Mouse (Mus musculus) C2C12 (cell line): ENCODE measurements around the gene Lrrc41. TPM values are rescaled to one million over a fixed set of nuclear protein-coding genes. Genes with fewer than 3 reads are reported as not detected.

Experiments
- H3K27me3 ChIP-seq: one replicate; pipeline ENCODE4 v1.6.1; 2011; ENCODE audit not compliant: control insufficient read depth, insufficient read depth, insufficient read length
- H3K36me3 ChIP-seq: one replicate; pipeline ENCODE4 v1.6.1; 2011; ENCODE audit not compliant: control insufficient read depth, insufficient read depth
- H3K4me3 ChIP-seq: one replicate; pipeline ENCODE4 v1.5.1; 2011; ENCODE audit warnings: mild to moderate bottlenecking, control low read depth; ENCODE audit not compliant: poor library complexity, insufficient read depth, severe bottlenecking
- H3K79me2 ChIP-seq: one replicate; pipeline ENCODE4 v1.6.1; 2011; ENCODE audit not compliant: control insufficient read depth, insufficient read depth
- H3K79me3 ChIP-seq: one replicate; pipeline ENCODE4 v1.6.1; 2011; ENCODE audit warnings: low read depth, control low read depth
- H3ac ChIP-seq: one replicate; pipeline ENCODE3; 2011; ENCODE audit warnings: low read depth; ENCODE audit not compliant: control insufficient read depth, insufficient read length
- CEBPB ChIP-seq: IDR thresholded peaks from one replicate; pipeline ENCODE4 v1.6.1; 2011; ENCODE audit warnings: low read depth, mild to moderate bottlenecking, control low read depth, moderate library complexity
- CTCF ChIP-seq: IDR thresholded peaks from one replicate; pipeline ENCODE4 v1.5.1; 2011; ENCODE audit not compliant: control insufficient read depth, insufficient read depth, insufficient read length
- FOSL1 ChIP-seq: IDR thresholded peaks from one replicate; pipeline ENCODE4 v1.8.0; 2011; ENCODE audit warnings: mild to moderate bottlenecking, low read length; ENCODE audit not compliant: poor library complexity, insufficient read depth, severe bottlenecking
- MAX ChIP-seq: IDR thresholded peaks from one replicate; pipeline ENCODE4 v1.6.1; 2011; ENCODE audit warnings: mild to moderate bottlenecking, control low read depth
- MYOD1 ChIP-seq: IDR thresholded peaks from one replicate; pipeline ENCODE4 v1.6.1; 2011; ENCODE audit warnings: low read depth; ENCODE audit not compliant: control insufficient read depth, insufficient read length
- MYOG ChIP-seq: IDR thresholded peaks from one replicate; pipeline ENCODE4 v1.6.1; 2011; ENCODE audit not compliant: control insufficient read depth, insufficient read length; ENCODE audit errors: extremely low read depth
- USF1 ChIP-seq: IDR thresholded peaks from one replicate; pipeline ENCODE4 v1.6.1; 2011; ENCODE audit warnings: low read depth, mild to moderate bottlenecking, control low read depth, moderate library complexity
- polyA plus RNA-seq: library from polyadenylated mRNA; unstranded; fragments of >200 nt; fragmentation: generic; extraction: Trizol; gene quantifications from one replicate; pipeline ENCODE4 v1.2.1, GENCODE M21; 2012; ENCODE audit warnings: missing spikeins

Lrrc41 gene
- polyA plus RNA-seq, 1 experiment: 42.6 TPM

DNA sequence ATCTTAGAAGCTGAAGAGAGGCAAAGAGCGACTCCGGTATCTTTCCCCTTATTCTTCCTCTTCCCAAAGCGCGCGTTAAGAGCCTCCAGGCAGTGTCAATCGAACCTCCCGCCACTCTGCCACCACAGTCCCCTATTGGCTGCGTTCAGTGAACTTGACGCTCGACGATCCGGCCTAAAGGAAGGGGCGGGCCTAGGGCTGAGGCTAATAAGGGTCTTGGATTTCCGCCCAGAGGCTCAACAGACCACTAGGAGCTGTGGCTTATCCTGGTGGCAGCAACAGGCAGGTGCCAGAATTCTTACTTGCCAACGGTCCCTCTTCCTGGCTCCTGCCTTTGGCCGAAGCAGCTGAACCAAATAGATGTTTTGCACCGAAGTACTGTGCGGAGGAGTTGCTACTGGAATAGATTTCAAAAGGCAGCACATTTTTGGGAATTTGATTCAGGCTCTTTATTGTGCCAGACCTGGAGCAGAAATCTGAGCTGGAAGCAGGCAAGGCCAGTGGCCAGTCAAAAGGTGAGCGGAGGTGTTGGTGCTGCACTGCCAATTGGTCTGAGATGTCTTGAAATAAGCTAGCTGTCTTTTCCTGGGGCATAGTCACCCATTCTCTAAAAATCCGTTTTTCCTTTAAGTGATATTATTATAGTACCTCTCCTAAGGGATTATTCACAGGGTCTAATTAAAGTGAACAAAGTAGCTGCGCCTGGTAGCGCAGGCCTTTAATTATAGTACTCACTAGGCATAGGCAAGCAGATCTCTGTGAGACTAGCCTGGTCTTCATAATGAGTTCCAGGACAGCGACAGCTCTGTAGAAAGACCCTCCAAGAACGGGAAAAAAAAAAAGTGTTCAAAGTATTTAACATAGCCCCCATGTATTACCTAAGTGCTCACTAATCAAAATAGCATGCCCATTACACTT, 48.8 kb downstream of the Lrrc41 start, which contains the start of the genes Rad54l and Pomgnt1:
Gene Rad54l, minus strand, starts transcription at position 89 of the 918 bp plus-strand sequence.
Gene Pomgnt1, plus strand, starts transcription at position 239 of the 918 bp plus-strand sequence.
- TF ChIP-seq MYOD1 (no peak), MAX (peak; percentile 75)

DNA sequence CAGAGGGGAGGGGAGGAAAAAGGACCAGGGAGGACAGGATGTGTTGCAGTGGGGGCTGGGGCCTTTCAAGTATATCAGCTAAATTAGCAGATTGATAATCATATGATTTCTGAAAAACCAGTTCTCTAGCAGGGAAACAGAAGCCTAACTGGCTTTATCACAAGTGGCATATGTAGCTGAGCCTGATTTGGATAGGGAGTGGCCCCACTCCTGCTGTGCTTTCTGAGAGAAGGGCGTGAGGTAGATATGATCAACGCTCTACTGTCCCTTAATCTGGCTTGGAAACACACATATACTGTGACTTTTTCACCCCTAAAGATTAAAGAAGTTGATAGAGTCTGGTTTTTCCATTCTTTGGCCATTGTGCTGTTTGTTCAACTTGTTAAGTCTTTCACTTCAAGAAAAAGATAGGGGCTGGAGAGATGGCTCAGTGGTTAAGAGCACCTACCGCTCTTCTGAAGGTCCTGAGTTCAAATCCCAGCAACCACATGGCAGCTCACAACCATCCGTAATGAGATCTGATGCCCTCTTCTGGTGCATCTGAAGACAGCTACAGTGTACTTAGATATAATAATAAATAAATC, 50.8 kb downstream of the Lrrc41 start:
- H3K36me3 ChIP-seq: no peaks in the 10 kb centered on the region
- TF ChIP-seq MAX (no peak), USF1 (no peak), CTCF (no peak), MYOD1 (no peak), MYOG (no peak), CEBPB (no peak), FOSL1 (no peak)
- no peak overlapping the region for H3ac ChIP-seq
- H3K27me3 ChIP-seq: no peaks in the 10 kb centered on the region
- no peak overlapping the region for H3K4me3 ChIP-seq
- H3K79me3 ChIP-seq: peaks cover 5% of the 10 kb centered on the region
- peaks cover 21% of the 10 kb centered on the region for H3K79me2 ChIP-seq

More for the DNA sequence above, 48.8 kb downstream of the Lrrc41 start, which contains the start of the genes Rad54l and Pomgnt1:
- peaks cover under 1% of the 10 kb centered on the region for H3K36me3 ChIP-seq
- H3ac ChIP-seq: peak within 1 kb of the TSS; percentile 66
- H3K79me3 ChIP-seq: peaks cover 5% of the 10 kb centered on the region
- peaks cover 27% of the 10 kb centered on the region for H3K79me2 ChIP-seq
- peak within 1 kb of the TSS; percentile 54 for H3K4me3 ChIP-seq
- H3K27me3 ChIP-seq: no peaks in the 10 kb centered on the region

DNA sequence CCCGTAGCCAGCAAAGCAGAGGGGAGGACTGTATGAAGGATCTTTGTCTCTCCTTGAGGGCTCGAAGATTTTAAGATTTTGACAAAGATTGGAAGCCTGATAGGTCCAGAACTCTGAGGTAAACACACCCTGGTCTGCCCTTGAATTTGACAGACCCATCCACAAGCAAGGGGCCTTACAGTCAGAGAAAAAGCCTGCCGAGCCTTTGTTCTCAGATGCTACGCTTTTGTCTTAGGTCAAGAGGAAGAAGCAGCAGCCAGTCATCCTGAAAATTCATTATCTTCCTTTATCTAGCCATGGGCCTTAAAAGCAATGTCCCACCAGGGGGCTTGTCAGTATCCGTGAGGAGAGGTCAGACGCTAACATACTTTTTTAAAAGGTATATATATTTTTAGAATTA, 52.9 kb downstream of the Lrrc41 start:
- H3K79me2 ChIP-seq: peaks cover 3% of the 10 kb centered on the region
- H3K79me3 ChIP-seq: no peaks in the 10 kb centered on the region
- H3ac ChIP-seq: no peak overlapping the region
- no peaks in the 10 kb centered on the region for H3K36me3 ChIP-seq
- H3K27me3 ChIP-seq: no peaks in the 10 kb centered on the region
- TF ChIP-seq USF1 (no peak), MYOG (no peak), CEBPB (no peak), MAX (no peak), MYOD1 (no peak), CTCF (no peak)
- H3K4me3 ChIP-seq: no peak overlapping the region

DNA sequence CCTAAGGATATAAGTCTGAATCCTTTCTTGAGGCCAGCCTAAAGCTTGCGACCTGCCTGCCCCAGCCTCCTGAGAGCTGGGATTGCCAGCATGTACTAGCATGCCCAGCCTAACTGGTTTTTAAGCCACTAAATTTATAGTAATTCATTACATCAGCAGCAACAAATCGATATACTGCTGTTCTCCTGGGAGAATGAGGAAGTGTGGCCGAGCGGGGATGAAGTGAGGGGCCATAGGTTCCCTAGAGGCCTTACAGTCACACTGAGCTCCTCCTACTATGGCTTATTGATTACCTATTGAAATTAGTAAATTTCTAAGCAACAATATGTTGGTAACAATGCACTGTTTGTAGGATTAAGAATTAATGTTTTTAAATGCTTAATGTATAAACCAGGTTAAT, 58.1 kb downstream of the Lrrc41 start:
- Histone ChIP-seq H3K79me3 (no peaks in the 10 kb centered on the region), H3K36me3 (peaks cover 3% of the 10 kb centered on the region), H3K79me2 (no peaks in the 10 kb centered on the region), H3ac (no peak overlapping the region), H3K27me3 (no peaks in the 10 kb centered on the region), H3K4me3 (no peak overlapping the region)
- no peak for TF ChIP-seq CEBPB
- no peak for TF ChIP-seq MAX
- no peak for TF ChIP-seq MYOG
- no peak for TF ChIP-seq USF1
- no peak for TF ChIP-seq FOSL1
- TF ChIP-seq MYOD1: no peak
- TF ChIP-seq CTCF: no peak

DNA sequence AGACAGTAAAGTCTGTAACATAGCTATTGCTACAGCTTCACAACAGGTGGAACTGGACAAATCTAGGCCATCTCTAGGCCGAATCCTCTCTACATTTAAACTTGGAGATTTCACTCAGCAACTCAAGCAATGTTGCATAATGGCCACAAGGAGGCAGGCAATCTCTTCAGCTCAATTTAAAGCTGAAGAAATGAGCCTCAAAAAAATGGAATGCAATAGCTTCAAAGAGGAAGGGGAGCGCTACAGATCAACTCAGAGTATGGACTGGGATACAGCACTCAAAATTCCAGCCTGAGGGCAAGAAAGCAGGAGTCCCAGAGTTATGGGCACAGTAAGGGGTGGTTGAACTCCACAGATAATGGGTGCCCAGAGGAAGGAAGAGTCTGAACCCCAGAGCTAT, 59.9 kb downstream of the Lrrc41 start:
- Histone ChIP-seq H3K36me3 (peaks cover 3% of the 10 kb centered on the region), H3K27me3 (no peaks in the 10 kb centered on the region), H3K79me2 (no peaks in the 10 kb centered on the region), H3ac (no peak overlapping the region), H3K4me3 (no peak overlapping the region), H3K79me3 (no peaks in the 10 kb centered on the region)
- TF ChIP-seq CEBPB: peak; percentile 31
- TF ChIP-seq MAX: no peak

DNA sequence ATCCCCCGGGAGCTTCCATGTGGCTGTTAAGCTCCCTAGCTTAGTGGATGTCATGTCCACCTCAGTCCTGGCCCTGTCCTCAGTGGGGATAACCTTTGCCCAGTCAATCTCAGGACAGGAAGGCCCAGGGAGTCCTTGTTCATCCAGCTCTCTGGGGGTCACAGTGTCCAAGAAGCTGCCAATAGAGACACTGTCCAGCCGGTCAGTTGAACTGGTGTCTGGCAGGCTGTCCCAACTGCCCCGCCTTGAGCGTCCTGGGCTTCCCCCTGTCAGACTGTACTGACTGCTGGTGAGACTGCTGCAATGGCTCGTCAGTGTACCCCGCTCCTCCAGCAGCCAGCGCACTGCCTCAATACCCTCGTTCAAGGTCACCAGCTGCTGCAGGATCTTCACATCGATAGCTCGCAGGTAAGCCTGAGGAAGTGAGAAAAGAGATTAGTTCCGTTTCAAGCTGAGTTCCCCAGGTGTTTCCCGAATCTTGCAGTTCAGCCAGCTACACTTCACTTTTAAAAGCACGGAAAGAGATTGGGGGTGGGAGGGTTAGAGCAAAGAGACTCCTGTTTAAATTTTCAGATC, 62.4 kb downstream of the Lrrc41 start:
- no peak overlapping the region for H3ac ChIP-seq
- no peaks in the 10 kb centered on the region for H3K79me2 ChIP-seq
- no peaks in the 10 kb centered on the region for H3K79me3 ChIP-seq
- peaks cover 3% of the 10 kb centered on the region for H3K36me3 ChIP-seq
- H3K27me3 ChIP-seq: no peaks in the 10 kb centered on the region
- TF ChIP-seq CEBPB: no peak
- TF ChIP-seq MYOG: no peak
- TF ChIP-seq FOSL1: no peak
- no peak for TF ChIP-seq USF1
- no peak for TF ChIP-seq MAX
- no peak for TF ChIP-seq MYOD1
- no peak for TF ChIP-seq CTCF
- H3K4me3 ChIP-seq: no peak overlapping the region
